Mouse (Mus musculus): Measurements from ENCODE around the gene Hapln3.

DNA sequence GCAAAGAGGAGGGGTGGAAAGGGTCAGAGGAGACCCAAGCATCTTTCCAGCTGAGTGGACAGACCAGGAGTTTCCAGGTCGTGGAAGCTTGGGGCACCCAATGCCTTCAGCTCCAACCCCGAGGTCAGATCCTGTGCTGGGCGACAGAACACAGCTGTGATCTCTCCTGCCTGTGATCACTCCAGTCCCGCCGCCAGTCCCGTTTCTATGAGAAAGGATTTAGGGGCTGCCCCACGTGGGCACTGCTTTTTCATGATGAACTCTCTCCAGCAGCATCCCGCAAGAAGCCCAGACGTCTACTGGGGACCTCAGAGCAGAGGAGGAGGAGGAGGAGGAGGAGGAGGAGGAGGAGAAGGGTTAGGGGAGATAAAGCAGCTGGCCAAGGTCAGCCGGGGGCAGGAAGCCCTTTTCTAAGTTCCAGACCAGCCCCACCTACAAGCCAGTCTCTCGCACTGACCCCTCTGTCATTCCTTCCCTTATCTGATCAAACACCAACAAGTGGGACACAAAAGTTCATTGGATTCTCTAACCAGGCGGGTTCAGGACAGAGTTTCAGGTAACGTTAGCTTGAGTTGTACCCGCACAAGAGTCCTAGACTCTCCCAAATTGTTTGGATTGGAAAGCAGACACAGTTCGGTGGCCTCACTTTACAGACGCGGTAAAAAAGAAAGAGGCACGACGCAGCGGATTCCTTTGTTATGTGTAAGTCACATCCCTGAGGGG lies 17.3 kb upstream of the Hapln3 start:
- TF ChIP-seq GATA1 (IDR thresholded peaks at IDR 0.05; ENCODE audit: borderline replicate concordance, low read length) (no peak), FLI1 (IDR thresholded peaks at IDR 0.05; ENCODE audit: low read length) (no peak)
